Mouse (Mus musculus): ENCODE measurements at regions not wholly inside any gene's neighbourhood (a gene's known extent, or its start where the extent isn't known, plus 50 kb on each side); places are given as distances from the start of the nearest gene placed in this dataset.
A peak's percentile ranks its signal among the peaks of the same experiment; 100 is the strongest.

GRCm38 (mm10) chr2:117418121-117418615 is 75.4 kb upstream of the Rasgrp1 start:
- 0 out of 2 replicates have a peak overlapping the region, but pooled peaks have one; percentile 21 for H3K27ac ChIP-seq (ENCODE audit: insufficient read depth, low read depth, low read length)

GRCm38 (mm10) chr2:117418711-117419110 is 75.9 kb upstream of the Rasgrp1 start:
- WGBS, result 78% methylated on average over 3 of the region's 3 CpGs
- H3K4me1 ChIP-seq (ENCODE audit: control insufficient read depth, insufficient read depth, insufficient read length, low read length), result 0 out of 2 replicates have a peak, but pooled peaks cover 1% of the 10 kb centered on the region
- no peaks in the 10 kb centered on the region for H3K36me3 ChIP-seq (ENCODE audit: control insufficient read depth, insufficient read depth, low read length)
- H3K27ac ChIP-seq (ENCODE audit: insufficient read depth, low read depth, low read length), result no peak overlapping the region
- TF ChIP-seq POLR2A (IDR thresholded peaks at IDR 0.05; ENCODE audit: low read depth, low read length) (no peak), CTCF (IDR thresholded peaks at IDR 0.05; ENCODE audit: extremely low read depth, insufficient read length, insufficient replicate concordance, low read depth, low read length) (no peak)
- no peak overlapping the region for H3K4me3 ChIP-seq (ENCODE audit: low read depth, low read length)
- H3K27me3 ChIP-seq (ENCODE audit: control insufficient read depth, insufficient read depth, low read length), result no peaks in the 10 kb centered on the region

More at GRCm38 (mm10) chr2:117418121-117418615, 75.4 kb upstream of the Rasgrp1 start:
- WGBS, result 82% methylated on average over 8 of the region's 8 CpGs
- Histone ChIP-seq H3K4me1 (ENCODE audit: control insufficient read depth, insufficient read depth, insufficient read length, low read length) (0 out of 2 replicates have a peak, but pooled peaks cover 1% of the 10 kb centered on the region), H3K27me3 (ENCODE audit: control insufficient read depth, insufficient read depth, low read length) (no peaks in the 10 kb centered on the region), H3K36me3 (ENCODE audit: control insufficient read depth, insufficient read depth, low read length) (no peaks in the 10 kb centered on the region), H3K4me3 (ENCODE audit: low read depth, low read length) (no peak overlapping the region)
- TF ChIP-seq CTCF (IDR thresholded peaks at IDR 0.05; ENCODE audit: extremely low read depth, insufficient read length, insufficient replicate concordance, low read depth, low read length) (no peak), POLR2A (IDR thresholded peaks at IDR 0.05; ENCODE audit: low read depth, low read length) (no peak)

- Histone ChIP-seq H3K36me3 (ENCODE audit: control insufficient read depth, insufficient read depth, low read length) (no peaks in the 10 kb centered on the region), H3K4me1 (ENCODE audit: control insufficient read depth, insufficient read depth, insufficient read length, low read length) (0 out of 2 replicates have a peak, but pooled peaks cover 1% of the 10 kb centered on the region), H3K27me3 (ENCODE audit: control insufficient read depth, insufficient read depth, low read length) (no peaks in the 10 kb centered on the region), H3K27ac (ENCODE audit: insufficient read depth, low read depth, low read length) (no peak overlapping the region), H3K4me3 (ENCODE audit: low read depth, low read length) (no peak overlapping the region)
- WGBS, result 66% methylated on average over 4 of the region's 4 CpGs
- TF ChIP-seq CTCF (IDR thresholded peaks at IDR 0.05; ENCODE audit: extremely low read depth, insufficient read length, insufficient replicate concordance, low read depth, low read length), result no peak
- no peak for TF ChIP-seq POLR2A (IDR thresholded peaks at IDR 0.05; ENCODE audit: low read depth, low read length)
These were observed 78.6 kb upstream of the Rasgrp1 start for GRCm38 (mm10) chr2:117421376-117421775.

GRCm38 (mm10) chr2:117422756-117423155 is 80.0 kb upstream of the Rasgrp1 start:
- TF ChIP-seq CTCF (IDR thresholded peaks at IDR 0.05; ENCODE audit: extremely low read depth, insufficient read length, insufficient replicate concordance, low read depth, low read length) (no peak), POLR2A (IDR thresholded peaks at IDR 0.05; ENCODE audit: low read depth, low read length) (no peak)
- H3K27me3 ChIP-seq (ENCODE audit: control insufficient read depth, insufficient read depth, low read length), result no peaks in the 10 kb centered on the region
- 61% methylated on average over 4 of the region's 4 CpGs for WGBS
- no peak overlapping the region for H3K27ac ChIP-seq (ENCODE audit: insufficient read depth, low read depth, low read length)
- H3K36me3 ChIP-seq (ENCODE audit: control insufficient read depth, insufficient read depth, low read length), result no peaks in the 10 kb centered on the region
- H3K4me3 ChIP-seq (ENCODE audit: low read depth, low read length), result no peak overlapping the region
- no peaks in the 10 kb centered on the region for H3K4me1 ChIP-seq (ENCODE audit: control insufficient read depth, insufficient read depth, insufficient read length, low read length)

- Histone ChIP-seq H3K4me3 (ENCODE audit: low read depth, low read length) (no peak overlapping the region), H3K36me3 (ENCODE audit: control insufficient read depth, insufficient read depth, low read length) (no peaks in the 10 kb centered on the region), H3K4me1 (ENCODE audit: control insufficient read depth, insufficient read depth, insufficient read length, low read length) (no peaks in the 10 kb centered on the region), H3K27ac (ENCODE audit: insufficient read depth, low read depth, low read length) (no peak overlapping the region), H3K27me3 (ENCODE audit: control insufficient read depth, insufficient read depth, low read length) (no peaks in the 10 kb centered on the region)
- TF ChIP-seq POLR2A (IDR thresholded peaks at IDR 0.05; ENCODE audit: low read depth, low read length), result no peak
- no peak for TF ChIP-seq CTCF (IDR thresholded peaks at IDR 0.05; ENCODE audit: extremely low read depth, insufficient read length, insufficient replicate concordance, low read depth, low read length)
- WGBS, result 65% methylated on average over 9 of the region's 9 CpGs
These were observed 86.4 kb upstream of the Rasgrp1 start for GRCm38 (mm10) chr2:117429205-117429604.

- TF ChIP-seq CTCF (IDR thresholded peaks at IDR 0.05; ENCODE audit: extremely low read depth, insufficient read length, insufficient replicate concordance, low read depth, low read length), result no peak
- no peak for TF ChIP-seq POLR2A (IDR thresholded peaks at IDR 0.05; ENCODE audit: low read depth, low read length)
- 38% methylated on average over 6 of the region's 6 CpGs for WGBS
These were observed 89.2 kb upstream of the Rasgrp1 start for GRCm38 (mm10) chr2:117432010-117432409.

GRCm38 (mm10) chr2:117432923-117433322 is 90.1 kb upstream of the Rasgrp1 start:
- WGBS, result 63% methylated on average over 2 of the region's 2 CpGs
- no peaks in the 10 kb centered on the region for H3K4me1 ChIP-seq (ENCODE audit: control insufficient read depth, insufficient read depth, insufficient read length, low read length)
- TF ChIP-seq POLR2A (IDR thresholded peaks at IDR 0.05; ENCODE audit: low read depth, low read length), result no peak
- no peak for TF ChIP-seq CTCF (IDR thresholded peaks at IDR 0.05; ENCODE audit: extremely low read depth, insufficient read length, insufficient replicate concordance, low read depth, low read length)
- H3K4me3 ChIP-seq (ENCODE audit: low read depth, low read length), result no peak overlapping the region
- no peak overlapping the region for H3K27ac ChIP-seq (ENCODE audit: insufficient read depth, low read depth, low read length)
- no peaks in the 10 kb centered on the region for H3K27me3 ChIP-seq (ENCODE audit: control insufficient read depth, insufficient read depth, low read length)
- H3K36me3 ChIP-seq (ENCODE audit: control insufficient read depth, insufficient read depth, low read length), result no peaks in the 10 kb centered on the region

More at GRCm38 (mm10) chr2:117432010-117432409, 89.2 kb upstream of the Rasgrp1 start:
- no peaks in the 10 kb centered on the region for H3K27me3 ChIP-seq (ENCODE audit: control insufficient read depth, insufficient read depth, low read length)
- H3K4me3 ChIP-seq (ENCODE audit: low read depth, low read length), result no peak overlapping the region
- H3K4me1 ChIP-seq (ENCODE audit: control insufficient read depth, insufficient read depth, insufficient read length, low read length), result no peaks in the 10 kb centered on the region
- H3K27ac ChIP-seq (ENCODE audit: insufficient read depth, low read depth, low read length), result no peak overlapping the region
- H3K36me3 ChIP-seq (ENCODE audit: control insufficient read depth, insufficient read depth, low read length), result no peaks in the 10 kb centered on the region

Data from small intestine, adult 2 months (tissue).